Mouse (Mus musculus) G1E (cell line): ENCODE results near the gene Rbck1. TPM values are rescaled to one million over a fixed set of nuclear protein-coding genes. Genes with fewer than 3 reads are reported as not detected.
"Not testable (repeated sequence)": the region's sequence is repeated elsewhere in the genome, so short reads cannot be mapped to it uniquely, and the experiment has no call there.

Experiments
- ATAC-seq: 2 replicates; pipeline ENCODE4 v1.8.0; 2016; ENCODE audit warnings: mild to moderate bottlenecking; ENCODE audit not compliant: insufficient number of reproducible peaks, poor library complexity, low FRiP score, severe bottlenecking; ENCODE audit errors: extremely low read depth
- DNase-seq: peaks from one replicate; pipeline ENCODE4 v3.0.0; 2012; ENCODE audit warnings: low spot score
- H3K27me3 ChIP-seq: 2 replicates; pipeline ENCODE4 v1.6.1; 2012; ENCODE audit warnings: mild to moderate bottlenecking, low read length, inconsistent platforms; ENCODE audit not compliant: insufficient read depth
- H3K36me3 ChIP-seq: replicated peaks from 2 replicates; pipeline ENCODE3; 2012; ENCODE audit warnings: mild to moderate bottlenecking, inconsistent platforms
- H3K4me1 ChIP-seq: 2 replicates; pipeline ENCODE4 v1.6.1; 2012; ENCODE audit warnings: low read depth, low read length, inconsistent platforms, mixed read lengths; ENCODE audit not compliant: insufficient read depth
- H3K4me3 ChIP-seq: 2 replicates; pipeline ENCODE4 v1.5.1; 2012; ENCODE audit warnings: low read depth, mild to moderate bottlenecking, inconsistent platforms, low read length, moderate library complexity, mixed read lengths
- H3K9me3 ChIP-seq: replicated peaks from 2 replicates; pipeline ENCODE4 v1.6.1; 2012; ENCODE audit warnings: inconsistent platforms
- CTCF ChIP-seq: IDR thresholded peaks from 2 replicates; pipeline ENCODE4 v1.5.1; 2012; ENCODE audit warnings: low read depth, low read length, inconsistent platforms, mixed read lengths
- GATA1 ChIP-seq: IDR thresholded peaks from 2 replicates; pipeline ENCODE4 v1.6.1; 2012; ENCODE audit warnings: borderline replicate concordance, low read length, inconsistent platforms, mixed read lengths
- GATA2 ChIP-seq: IDR thresholded peaks from 2 replicates; pipeline ENCODE4 v1.6.1; 2012; ENCODE audit warnings: low read depth, low read length, inconsistent platforms, borderline replicate concordance
- POLR2AphosphoS5 ChIP-seq: IDR thresholded peaks from 2 replicates; pipeline ENCODE4 v1.6.1; 2012; ENCODE audit warnings: low read depth, low read length, inconsistent platforms; ENCODE audit not compliant: insufficient replicate concordance
- TAL1 ChIP-seq: conservative IDR thresholded peaks from 2 replicates; pipeline ENCODE4 v1.6.1; 2012; ENCODE audit warnings: low read depth, low read length, inconsistent platforms, mixed read lengths
- polyA plus RNA-seq: library from polyadenylated mRNA; stranded (reverse); fragments of >175 nt; gene quantifications from 2 replicates; pipeline ENCODE4 v1.2.3, GENCODE M21; 2012
- total RNA-seq, 2 experiments: library from RNA; stranded (forward) in 1 of 2; stranded (reverse) in 1 of 2; fragments of 200-1000 nt in 1 of 2; fragments of >200 nt in 1 of 2; fragmentation: Nextera tagmentation in 1 of 2; gene quantifications; 2 replicates each; pipeline ENCODE4 v1.2.3; 2014 to 2017

Rbck1 gene
- total and polyA plus RNA-seq, 3 experiments = 59.9 to 232 (median 156) TPM

GRCm38 (mm10) chr2:152293179-152293726 is 39.2 kb downstream of the Rbck1 start:
- Histone ChIP-seq H3K9me3 (no peaks in the 10 kb centered on the region), H3K36me3 (peaks cover 36% of the 10 kb centered on the region), H3K27me3 (no peaks in the 10 kb centered on the region), H3K4me1 (peaks cover 33% of the 10 kb centered on the region), H3K4me3 (peak overlapping the region; percentile 82)
- no peak for TF ChIP-seq TAL1
- TF ChIP-seq POLR2AphosphoS5 = no peak
- TF ChIP-seq GATA1 = no peak
- no peak for TF ChIP-seq CTCF
- TF ChIP-seq GATA2 = no peak
- DNase-seq (peak; percentile 16), ATAC-seq (0 out of 2 replicates have a peak, but pooled peaks have one; percentile 11)

DNA sequence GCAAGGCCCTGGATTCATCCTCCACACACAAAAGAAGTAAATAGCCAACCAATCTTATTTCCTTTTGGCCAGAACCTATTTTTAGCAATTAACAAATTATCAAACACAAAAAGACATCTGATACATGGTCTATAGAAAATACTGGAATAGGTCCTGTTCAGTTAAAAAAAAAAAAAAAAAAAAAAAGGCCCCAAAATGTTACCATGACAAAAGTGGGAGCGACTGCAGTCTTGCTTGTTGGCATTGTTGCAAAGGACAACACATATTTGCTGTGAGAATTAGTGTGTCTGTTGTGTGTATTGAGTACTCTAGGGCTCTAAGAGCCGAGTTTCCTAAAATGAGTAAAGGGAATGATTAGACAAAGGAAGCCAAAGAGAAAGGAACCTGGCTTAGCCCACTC is 40.0 kb downstream of the Rbck1 start:
- DNase-seq = no peak
- H3K9me3 ChIP-seq = no peaks in the 10 kb centered on the region
- ATAC-seq = no peak

DNA sequence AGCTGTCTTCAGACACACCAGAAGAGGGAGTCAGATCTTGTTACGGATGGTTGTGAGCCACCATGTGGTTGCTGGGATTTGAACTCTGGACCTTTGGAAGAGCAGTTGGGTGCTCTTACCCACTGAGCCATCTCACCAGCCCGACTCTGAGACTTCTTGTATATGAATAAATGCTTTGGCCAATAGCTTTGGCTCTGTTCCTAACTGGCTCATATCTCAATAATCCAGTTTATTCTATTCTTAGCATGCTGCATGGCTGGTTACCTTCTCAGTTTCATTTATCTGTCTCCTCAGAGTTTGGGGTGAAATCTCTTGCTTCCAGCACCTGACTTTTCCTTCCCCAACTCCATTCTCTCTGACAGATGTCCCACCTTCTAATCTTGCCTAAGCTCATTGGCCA is 42.8 kb downstream of the Rbck1 start:
- peaks cover 41% of the 10 kb centered on the region for H3K36me3 ChIP-seq
- DNase-seq, H3K27me3 ChIP-seq, H3K9me3 ChIP-seq, ATAC-seq, H3K4me3 ChIP-seq, H3K4me1 ChIP-seq: not testable (repeated sequence)

More for the DNA sequence above, 40.0 kb downstream of the Rbck1 start:
- peaks cover 35% of the 10 kb centered on the region for H3K36me3 ChIP-seq
- no peaks in the 10 kb centered on the region for H3K27me3 ChIP-seq
- TF ChIP-seq POLR2AphosphoS5 (no peak), TAL1 (no peak), GATA1 (no peak), CTCF (no peak), GATA2 (no peak)
- no peak overlapping the region for H3K4me3 ChIP-seq
- peaks cover 26% of the 10 kb centered on the region for H3K4me1 ChIP-seq

GRCm38 (mm10) chr2:152288046-152288445 is 44.4 kb downstream of the Rbck1 start:
- Histone ChIP-seq H3K4me1 (peaks cover under 1% of the 10 kb centered on the region; the same call in 1 of the 2 replicates), H3K27me3 (no peaks in the 10 kb centered on the region), H3K36me3 (peaks cover 57% of the 10 kb centered on the region), H3K9me3 (no peaks in the 10 kb centered on the region), H3K4me3 (no peak overlapping the region)
- ATAC-seq = no peak
- TF ChIP-seq TAL1 (no peak), GATA2 (no peak), CTCF (no peak), POLR2AphosphoS5 (no peak), GATA1 (no peak)
- no peak for DNase-seq

- Histone ChIP-seq H3K4me3 (no peak overlapping the region), H3K27me3 (no peaks in the 10 kb centered on the region), H3K4me1 (no peaks in the 10 kb centered on the region), H3K36me3 (peaks cover 62% of the 10 kb centered on the region), H3K9me3 (no peaks in the 10 kb centered on the region)
- TF ChIP-seq POLR2AphosphoS5 = no peak
- DNase-seq = no peak
- ATAC-seq = no peak
These were observed 44.9 kb downstream of the Rbck1 start for GRCm38 (mm10) chr2:152287560-152287959.

DNA sequence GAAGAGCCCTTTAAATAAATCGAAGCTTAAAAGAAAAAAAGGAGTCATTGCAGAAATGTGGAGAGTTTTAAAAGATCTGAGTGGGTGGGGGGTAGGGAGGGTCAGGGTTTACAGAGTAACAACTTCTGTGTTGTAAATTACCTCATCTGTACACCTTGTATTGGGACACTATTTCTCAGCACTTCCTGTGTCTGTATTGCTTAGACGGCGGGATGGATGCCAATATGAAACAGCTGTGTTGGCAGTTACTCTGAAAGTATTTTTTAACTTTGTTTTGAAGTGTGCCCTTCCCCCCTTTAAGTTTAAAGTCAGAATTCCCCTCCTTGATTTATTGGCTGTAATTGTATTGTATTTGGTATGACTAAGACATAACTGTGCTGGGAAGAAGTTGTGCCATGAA is 51.0 kb downstream of the Rbck1 start:
- DNase-seq (no peak), ATAC-seq (no peak)
- no peaks in the 10 kb centered on the region for H3K4me1 ChIP-seq
- no peaks in the 10 kb centered on the region for H3K9me3 ChIP-seq
- H3K36me3 ChIP-seq = peaks cover 83% of the 10 kb centered on the region
- no peak for TF ChIP-seq CTCF
- TF ChIP-seq GATA1 = no peak
- TF ChIP-seq POLR2AphosphoS5 = no peak
- TF ChIP-seq GATA2 = no peak
- TF ChIP-seq TAL1 = no peak
- no peak overlapping the region for H3K4me3 ChIP-seq
- H3K27me3 ChIP-seq = no peaks in the 10 kb centered on the region

- H3K27me3 ChIP-seq = no peaks in the 10 kb centered on the region
- no peaks in the 10 kb centered on the region for H3K4me1 ChIP-seq
- TF ChIP-seq POLR2AphosphoS5 (no peak), CTCF (no peak), GATA2 (no peak), GATA1 (no peak), TAL1 (no peak)
- no peaks in the 10 kb centered on the region for H3K9me3 ChIP-seq
- no peak for ATAC-seq
- no peak overlapping the region for H3K4me3 ChIP-seq
- no peak for DNase-seq
- peaks cover 83% of the 10 kb centered on the region for H3K36me3 ChIP-seq
These were observed 58.8 kb downstream of the Rbck1 start for GRCm38 (mm10) chr2:152273639-152274038.

Other genes with a start within 250 kb of the Rbck1 start
- 2.9 and 5.5 TPM in 2 replicates for gene Srxn1, start 227.1 kb downstream of the Rbck1 start, total RNA-seq (2014; fragmentation: Nextera tagmentation)
- 17.8 and 21.0 TPM in 2 replicates for gene Srxn1, start 227.1 kb downstream of the Rbck1 start, total RNA-seq (2017)
- gene Srxn1, start 227.1 kb downstream of the Rbck1 start, polyA plus RNA-seq = 2.5 and 4.0 TPM in 2 replicates
- gene Tcf15, start 189.1 kb downstream of the Rbck1 start, total RNA-seq (2014; fragmentation: Nextera tagmentation) = not detected in 2 replicates
- not detected in 2 replicates for gene Tcf15, start 189.1 kb downstream of the Rbck1 start, total RNA-seq (2017)
- gene Tcf15, start 189.1 kb downstream of the Rbck1 start, polyA plus RNA-seq = not detected in 2 replicates
- gene Csnk2a1, start 105.8 kb downstream of the Rbck1 start, total RNA-seq (2014; fragmentation: Nextera tagmentation) = 180 and 190 TPM in 2 replicates
- 158 and 187 TPM in 2 replicates for gene Csnk2a1, start 105.8 kb downstream of the Rbck1 start, total RNA-seq (2017)
- gene Csnk2a1, start 105.8 kb downstream of the Rbck1 start, polyA plus RNA-seq = 9.8 and 16.4 TPM in 2 replicates
- 45.8 and 48.2 TPM in 2 replicates for gene Tbc1d20, start 38.8 kb downstream of the Rbck1 start, total RNA-seq (2014; fragmentation: Nextera tagmentation)
- gene Tbc1d20, start 38.8 kb downstream of the Rbck1 start, total RNA-seq (2017) = 35.8 and 91.8 TPM in 2 replicates
- 13.8 and 15.7 TPM in 2 replicates for gene Tbc1d20, start 38.8 kb downstream of the Rbck1 start, polyA plus RNA-seq
- gene Trib3, start 11.4 kb upstream of the Rbck1 start, total RNA-seq (2014; fragmentation: Nextera tagmentation) = 24.5 and 25.0 TPM in 2 replicates
- gene Trib3, start 11.4 kb upstream of the Rbck1 start, total RNA-seq (2017) = 1.9 and 2.1 TPM in 2 replicates
- 17.8 and 24.9 TPM in 2 replicates for gene Trib3, start 11.4 kb upstream of the Rbck1 start, polyA plus RNA-seq
- gene Nrsn2, start 44.0 kb upstream of the Rbck1 start, total RNA-seq (2014; fragmentation: Nextera tagmentation) = not detected in 2 replicates
- gene Nrsn2, start 44.0 kb upstream of the Rbck1 start, total RNA-seq (2017) = 0.17 TPM in 1 of 2 replicates, not detected in the other
- not detected in 2 replicates for gene Nrsn2, start 44.0 kb upstream of the Rbck1 start, polyA plus RNA-seq
- 29.4 and 34.4 TPM in 2 replicates for gene Sox12, start 65.4 kb upstream of the Rbck1 start, total RNA-seq (2014; fragmentation: Nextera tagmentation)
- 0.98 and 1.7 TPM in 2 replicates for gene Sox12, start 65.4 kb upstream of the Rbck1 start, total RNA-seq (2017)
- 60.0 and 62.8 TPM in 2 replicates for gene Sox12, start 65.4 kb upstream of the Rbck1 start, polyA plus RNA-seq
- 21.1 and 23.7 TPM in 2 replicates for gene Zcchc3, start 82.4 kb upstream of the Rbck1 start, total RNA-seq (2014; fragmentation: Nextera tagmentation)
- 12.4 and 12.9 TPM in 2 replicates for gene Zcchc3, start 82.4 kb upstream of the Rbck1 start, total RNA-seq (2017)
- 21.8 and 22.8 TPM in 2 replicates for gene Zcchc3, start 82.4 kb upstream of the Rbck1 start, polyA plus RNA-seq
- 2.1 and 3.8 TPM in 2 replicates for gene 6820408C15Rik, start 82.9 kb upstream of the Rbck1 start, total RNA-seq (2014; fragmentation: Nextera tagmentation)
- gene 6820408C15Rik, start 82.9 kb upstream of the Rbck1 start, total RNA-seq (2017) = 0.49 and 0.64 TPM in 2 replicates
- 0.17 and 0.18 TPM in 2 replicates for gene 6820408C15Rik, start 82.9 kb upstream of the Rbck1 start, polyA plus RNA-seq
- gene Defb23, start 132.0 kb upstream of the Rbck1 start, total RNA-seq (2014; fragmentation: Nextera tagmentation) = not detected in 2 replicates
- 0.29 TPM in 1 of 2 replicates, not detected in the other for gene Defb23, start 132.0 kb upstream of the Rbck1 start, total RNA-seq (2017)
- gene Defb23, start 132.0 kb upstream of the Rbck1 start, polyA plus RNA-seq = not detected in 2 replicates
- not detected in 2 replicates for gene Defb20, start 144.4 kb upstream of the Rbck1 start, total RNA-seq (2014; fragmentation: Nextera tagmentation)
- gene Defb20, start 144.4 kb upstream of the Rbck1 start, total RNA-seq (2017) = 0.22 TPM in 1 of 2 replicates, not detected in the other
- not detected in 2 replicates for gene Defb20, start 144.4 kb upstream of the Rbck1 start, polyA plus RNA-seq
- gene Defb22, start 157.5 kb upstream of the Rbck1 start, total RNA-seq (2014; fragmentation: Nextera tagmentation) = not detected in 2 replicates
- gene Defb22, start 157.5 kb upstream of the Rbck1 start, total RNA-seq (2017) = not detected in 2 replicates
- gene Defb22, start 157.5 kb upstream of the Rbck1 start, polyA plus RNA-seq = not detected in 2 replicates
- not detected in 2 replicates for gene Defb26, start 179.0 kb upstream of the Rbck1 start, total RNA-seq (2014; fragmentation: Nextera tagmentation)
- not detected in 2 replicates for gene Defb26, start 179.0 kb upstream of the Rbck1 start, total RNA-seq (2017)
- not detected in 2 replicates for gene Defb26, start 179.0 kb upstream of the Rbck1 start, polyA plus RNA-seq
- not detected in 2 replicates for gene Defb28, start 185.6 kb upstream of the Rbck1 start, total RNA-seq (2014; fragmentation: Nextera tagmentation)
- gene Defb28, start 185.6 kb upstream of the Rbck1 start, total RNA-seq (2017) = not detected in 2 replicates
- not detected in 2 replicates for gene Defb28, start 185.6 kb upstream of the Rbck1 start, polyA plus RNA-seq
- gene Defb29, start 207.4 kb upstream of the Rbck1 start, total RNA-seq (2014; fragmentation: Nextera tagmentation) = not detected in 2 replicates
- not detected in 2 replicates for gene Defb29, start 207.4 kb upstream of the Rbck1 start, total RNA-seq (2017)
- gene Defb29, start 207.4 kb upstream of the Rbck1 start, polyA plus RNA-seq = not detected in 2 replicates
- gene Gm17416, start 236.7 kb upstream of the Rbck1 start, total RNA-seq (2014; fragmentation: Nextera tagmentation) = not detected in 2 replicates
- not detected in 2 replicates for gene Gm17416, start 236.7 kb upstream of the Rbck1 start, total RNA-seq (2017)
- not detected in 2 replicates for gene Gm17416, start 236.7 kb upstream of the Rbck1 start, polyA plus RNA-seq
- not detected in 2 replicates for gene Defb21, start 240.1 kb upstream of the Rbck1 start, total RNA-seq (2014; fragmentation: Nextera tagmentation)
- gene Defb21, start 240.1 kb upstream of the Rbck1 start, total RNA-seq (2017) = not detected in 2 replicates
- gene Defb21, start 240.1 kb upstream of the Rbck1 start, polyA plus RNA-seq = not detected in 2 replicates
- not detected in 2 replicates for gene Defb19, start 247.7 kb upstream of the Rbck1 start, total RNA-seq (2014; fragmentation: Nextera tagmentation)
- gene Defb19, start 247.7 kb upstream of the Rbck1 start, total RNA-seq (2017) = not detected in 2 replicates
- not detected in 2 replicates for gene Defb19, start 247.7 kb upstream of the Rbck1 start, polyA plus RNA-seq